Mouse (Mus musculus): ENCODE results near the gene Tmco4.

- TF ChIP-seq GATA1 (IDR thresholded peaks at IDR 0.05; ENCODE audit: borderline replicate concordance, low read length) (no peak), FLI1 (IDR thresholded peaks at IDR 0.05; ENCODE audit: low read length) (no peak)
Observed at GRCm38 (mm10) chr4:139055336-139055735, 82.6 kb downstream of the Tmco4 start.
